Mouse (Mus musculus) heart, embryonic 10.5 days (tissue): Measurements from ENCODE around the gene Tubb3. TPM values are rescaled to one million over a fixed set of nuclear protein-coding genes. Genes with fewer than 3 reads are reported as not detected.

Experiments used
- DNase-seq: peaks from one replicate; pipeline ENCODE4 v3.0.0-alpha.2; 2017; ENCODE audit warnings: low spot score
- H3K27ac ChIP-seq: fragments of 300-500 bp; sonication (generic); 2 replicates; pipeline ENCODE4 v1.5.1; 2016; ENCODE audit warnings: mild to moderate bottlenecking
- H3K27me3 ChIP-seq: fragments of 300-500 bp; sonication (generic); 2 replicates; pipeline ENCODE4 v1.6.1; 2016; ENCODE audit warnings: mild to moderate bottlenecking; ENCODE audit not compliant: poor library complexity, insufficient read depth, severe bottlenecking
- H3K36me3 ChIP-seq: fragments of 300-500 bp; sonication (generic); 2 replicates; pipeline ENCODE4 v1.6.1; 2016; ENCODE audit warnings: mild to moderate bottlenecking, moderate library complexity
- H3K4me1 ChIP-seq: fragments of 300-500 bp; sonication (generic); 2 replicates; pipeline ENCODE4 v1.6.1; 2016; ENCODE audit warnings: mild to moderate bottlenecking
- H3K4me3 ChIP-seq: fragments of 300-500 bp; sonication (generic); 2 replicates; pipeline ENCODE4 v1.5.1; 2016; ENCODE audit warnings: mild to moderate bottlenecking, moderate library complexity
- H3K9me3 ChIP-seq: fragments of 300-500 bp; sonication (generic); 2 replicates; pipeline ENCODE4 v1.6.1; 2016; ENCODE audit warnings: mild to moderate bottlenecking, moderate library complexity
- WGBS: fragments of 180-500 bp; shearing (Covaris S2); methylation state at CpG from one replicate; pipeline ENCODE4 v1.1.7; 2016; 5-methylcytosine and 5-hydroxymethylcytosine counted together
- polyA plus RNA-seq: library from polyadenylated mRNA; unstranded; fragments of >200 nt; fragmentation: Nextera tagmentation; extraction: Ambion mirVana; gene quantifications from 2 replicates; pipeline ENCODE4 v1.2.1, GENCODE M21; 2016

The Tubb3 gene
- polyA plus RNA-seq, 1 experiment from 2014 or later, result 15.8 TPM

DNA sequence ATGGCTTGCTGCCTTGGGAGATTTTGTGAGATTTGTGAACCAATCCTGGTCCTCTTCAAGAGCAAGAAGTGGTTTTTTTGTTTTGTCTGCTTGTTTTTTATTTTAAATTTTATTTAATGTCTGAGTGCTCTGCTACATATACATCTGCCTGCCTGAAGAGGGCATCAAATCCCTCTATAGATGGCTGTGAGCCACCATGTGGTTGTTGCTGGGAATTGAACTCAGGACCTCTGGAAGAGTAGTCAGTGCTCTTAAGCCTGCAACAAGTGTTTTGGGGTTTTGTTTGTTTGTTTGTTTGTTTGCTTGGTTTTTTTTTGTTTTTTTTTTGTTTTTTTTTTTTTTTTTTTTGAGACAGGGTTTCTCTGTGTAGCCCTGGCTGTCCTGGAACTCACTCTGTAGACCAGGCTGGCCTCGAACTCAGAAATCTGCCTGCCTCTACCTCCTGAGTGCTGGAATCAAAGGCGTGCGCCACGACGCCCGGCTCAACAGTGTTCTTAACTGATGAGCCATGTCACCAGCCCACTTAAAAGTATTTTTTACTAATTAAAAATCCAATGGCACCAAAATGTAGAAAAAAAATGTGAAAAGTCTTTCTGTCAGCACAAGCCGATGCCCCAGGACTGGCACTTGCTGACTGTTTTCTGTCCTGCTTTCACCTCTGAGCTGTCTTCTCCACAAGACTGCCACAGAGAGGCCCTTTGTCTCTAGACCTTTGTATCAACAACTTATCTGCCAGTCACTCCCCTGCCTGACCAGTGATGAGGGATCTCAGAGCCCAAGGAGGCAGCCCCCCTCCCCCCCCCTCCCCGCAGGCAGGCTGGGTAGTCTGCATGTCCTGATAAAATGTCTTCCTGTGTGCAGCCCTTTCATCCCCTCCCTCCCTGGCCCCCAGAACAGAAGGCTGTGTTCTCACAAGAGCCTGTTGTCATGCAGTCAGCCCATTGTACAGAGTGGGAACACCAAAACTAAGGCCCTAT is 5.0 kb downstream of the Tubb3 start:
- 51% methylated on average over 8 of the region's 8 CpGs for WGBS

DNA sequence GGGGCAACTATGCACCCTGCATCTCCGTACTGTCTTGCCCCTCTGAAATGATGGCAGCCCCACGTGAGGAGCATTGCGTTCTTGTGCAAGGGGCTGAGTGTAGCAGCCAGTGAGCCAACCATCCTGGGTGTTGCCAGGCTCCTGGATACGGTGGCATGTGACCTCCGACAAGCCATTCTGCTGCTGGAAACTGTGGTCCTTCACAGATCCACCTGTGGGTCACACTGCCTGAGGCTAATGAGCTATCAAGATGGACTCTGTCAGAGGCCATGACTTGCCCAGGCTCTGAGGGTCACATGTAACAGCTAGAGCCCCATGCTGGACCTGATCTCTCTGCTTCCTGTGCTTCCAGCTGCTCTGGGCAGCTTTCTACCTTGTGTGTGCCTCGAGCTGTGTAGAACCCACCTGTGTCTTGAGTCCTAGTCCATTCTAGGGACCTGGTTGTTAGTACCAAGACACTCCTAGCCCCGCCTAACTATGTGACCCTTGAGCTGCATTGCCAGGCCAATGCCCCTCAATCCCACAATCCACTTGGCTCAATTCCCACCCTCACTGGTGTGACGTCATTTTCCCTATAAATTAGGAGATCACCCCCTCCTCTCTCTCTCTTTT is 5.8 kb downstream of the Tubb3 start:
- no peak for DNase-seq
- 70% methylated on average over 8 of the region's 8 CpGs for WGBS
- H3K4me3 ChIP-seq, result no peak overlapping the region
- no peaks in the 10 kb centered on the region for H3K36me3 ChIP-seq
- peaks cover 39% of the 10 kb centered on the region for H3K27me3 ChIP-seq
- H3K9me3 ChIP-seq, result no peaks in the 10 kb centered on the region
- peaks cover 9% of the 10 kb centered on the region; the same call in 1 of the 2 replicates for H3K4me1 ChIP-seq
- peak overlapping the region; percentile 53; the same call in 1 of the 2 replicates for H3K27ac ChIP-seq

More for the DNA sequence above, 5.0 kb downstream of the Tubb3 start:
- peak overlapping the region; percentile 53; the same call in 1 of the 2 replicates for H3K27ac ChIP-seq
- H3K27me3 ChIP-seq, result peaks cover 43% of the 10 kb centered on the region
- H3K36me3 ChIP-seq, result no peaks in the 10 kb centered on the region
- H3K4me3 ChIP-seq, result no peak overlapping the region
- H3K9me3 ChIP-seq, result no peaks in the 10 kb centered on the region
- peak; percentile 92 for DNase-seq
- peaks cover 16% of the 10 kb centered on the region for H3K4me1 ChIP-seq

DNA sequence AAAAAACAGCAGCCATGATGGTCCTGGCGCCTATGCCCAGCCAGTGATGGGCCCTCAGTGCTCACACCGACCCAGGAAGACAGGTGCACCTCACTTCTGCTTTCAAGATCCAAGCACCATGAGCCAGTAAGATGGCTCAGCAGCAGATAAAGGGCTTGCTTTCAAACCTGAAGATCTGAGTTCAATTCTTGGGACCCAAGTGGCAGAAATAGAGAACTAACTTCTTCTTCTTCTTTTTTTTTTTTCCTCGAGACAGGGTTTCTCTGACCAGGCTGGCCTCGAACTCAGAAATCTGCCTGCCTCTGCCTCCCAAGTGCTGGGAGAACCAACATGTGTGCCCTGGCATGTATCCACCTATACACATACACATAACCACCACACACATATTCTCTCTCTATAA is 8.5 kb downstream of the Tubb3 start:
- H3K4me1 ChIP-seq, result peaks cover 15% of the 10 kb centered on the region; the same call in 1 of the 2 replicates
- H3K4me3 ChIP-seq, result no peak overlapping the region
- no peak for DNase-seq
- peaks cover 16% of the 10 kb centered on the region; the same call in 1 of the 2 replicates for H3K27me3 ChIP-seq
- H3K27ac ChIP-seq, result no peak overlapping the region
- 87% methylated on average over 4 of the region's 4 CpGs for WGBS
- H3K36me3 ChIP-seq, result no peaks in the 10 kb centered on the region
- no peaks in the 10 kb centered on the region for H3K9me3 ChIP-seq

DNA sequence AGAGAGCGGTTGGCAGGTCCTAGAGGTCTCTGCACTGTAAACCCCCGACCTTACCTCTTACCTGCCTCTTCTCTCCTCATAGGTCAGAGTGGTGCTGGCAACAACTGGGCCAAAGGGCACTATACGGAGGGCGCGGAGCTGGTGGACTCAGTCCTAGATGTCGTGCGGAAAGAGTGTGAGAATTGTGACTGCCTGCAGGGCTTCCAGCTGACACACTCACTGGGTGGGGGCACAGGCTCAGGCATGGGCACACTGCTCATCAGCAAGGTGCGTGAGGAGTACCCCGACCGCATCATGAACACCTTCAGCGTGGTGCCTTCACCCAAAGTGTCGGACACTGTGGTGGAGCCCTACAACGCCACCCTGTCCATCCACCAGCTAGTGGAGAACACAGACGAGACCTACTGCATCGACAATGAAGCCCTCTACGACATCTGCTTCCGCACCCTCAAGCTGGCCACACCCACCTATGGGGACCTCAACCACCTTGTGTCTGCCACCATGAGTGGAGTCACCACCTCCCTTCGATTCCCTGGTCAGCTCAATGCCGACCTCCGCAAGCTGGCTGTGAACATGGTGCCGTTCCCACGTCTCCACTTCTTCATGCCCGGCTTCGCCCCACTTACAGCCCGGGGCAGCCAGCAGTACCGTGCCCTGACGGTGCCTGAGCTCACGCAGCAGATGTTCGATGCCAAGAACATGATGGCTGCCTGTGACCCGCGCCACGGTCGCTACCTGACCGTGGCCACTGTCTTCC is 9.5 kb downstream of the Tubb3 start:
- no peaks in the 10 kb centered on the region for H3K9me3 ChIP-seq
- peaks cover 15% of the 10 kb centered on the region; the same call in 1 of the 2 replicates for H3K4me1 ChIP-seq
- no peaks in the 10 kb centered on the region for H3K36me3 ChIP-seq
- DNase-seq, result no peak
- no peak overlapping the region for H3K4me3 ChIP-seq
- H3K27me3 ChIP-seq, result peaks cover 16% of the 10 kb centered on the region; the same call in 1 of the 2 replicates
- 92% methylated on average over 34 of the region's 34 CpGs for WGBS
- no peak overlapping the region for H3K27ac ChIP-seq

DNA sequence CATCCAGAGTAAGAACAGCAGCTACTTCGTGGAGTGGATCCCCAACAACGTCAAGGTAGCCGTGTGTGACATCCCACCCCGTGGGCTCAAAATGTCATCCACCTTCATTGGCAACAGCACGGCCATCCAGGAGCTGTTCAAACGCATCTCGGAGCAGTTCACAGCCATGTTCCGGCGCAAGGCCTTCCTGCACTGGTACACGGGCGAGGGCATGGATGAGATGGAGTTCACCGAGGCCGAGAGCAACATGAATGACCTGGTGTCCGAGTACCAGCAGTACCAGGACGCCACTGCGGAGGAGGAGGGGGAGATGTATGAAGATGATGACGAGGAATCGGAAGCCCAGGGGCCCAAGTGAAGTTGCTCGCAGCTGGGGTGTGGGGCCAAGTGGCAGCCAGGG is 10.1 kb downstream of the Tubb3 start:
- DNase-seq, result no peak
- WGBS, result 85% methylated on average over 19 of the region's 19 CpGs

DNA sequence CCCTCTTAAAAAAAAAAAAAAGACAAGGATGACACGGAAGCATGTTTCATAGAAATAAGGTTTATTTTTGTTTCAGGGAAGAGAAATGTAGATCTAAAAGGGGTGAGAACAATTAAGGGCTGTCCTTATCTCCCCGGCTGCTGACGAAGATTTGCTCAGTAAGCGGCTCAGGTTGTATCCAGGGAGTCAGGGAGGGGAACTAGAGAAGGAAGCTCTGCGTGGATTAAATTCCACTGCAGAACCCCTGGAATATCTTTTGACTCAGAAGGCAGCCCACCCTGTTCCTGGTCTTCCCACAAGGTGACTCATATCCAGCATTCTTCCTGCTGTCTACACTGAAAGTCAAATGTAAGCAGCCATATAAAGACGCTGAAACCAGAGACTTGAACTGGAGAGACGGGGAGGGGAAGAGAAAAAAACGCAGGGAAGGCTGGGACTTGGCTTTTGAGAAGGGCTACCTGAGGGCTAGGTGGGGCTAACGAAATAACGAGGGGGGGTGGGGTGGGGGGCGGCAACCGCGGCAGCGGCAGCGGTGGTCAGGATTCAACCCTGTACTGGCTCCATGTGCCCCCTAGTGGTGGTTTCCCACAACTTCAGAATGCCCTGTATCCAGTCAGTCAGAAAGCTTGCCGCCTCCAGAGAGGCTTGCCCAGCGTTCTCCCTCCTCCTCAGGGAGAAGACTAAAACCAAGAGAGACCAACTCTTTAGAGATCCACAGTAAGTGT is 11.0 kb downstream of the Tubb3 start:
- WGBS, result 7% methylated on average over 17 of the region's 17 CpGs

More for the DNA sequence above, 10.1 kb downstream of the Tubb3 start:
- Histone ChIP-seq H3K27me3 (peaks cover 16% of the 10 kb centered on the region; the same call in 1 of the 2 replicates), H3K27ac (no peak overlapping the region), H3K36me3 (no peaks in the 10 kb centered on the region), H3K4me1 (peaks cover 15% of the 10 kb centered on the region; the same call in 1 of the 2 replicates), H3K4me3 (no peak overlapping the region), H3K9me3 (no peaks in the 10 kb centered on the region)

DNA sequence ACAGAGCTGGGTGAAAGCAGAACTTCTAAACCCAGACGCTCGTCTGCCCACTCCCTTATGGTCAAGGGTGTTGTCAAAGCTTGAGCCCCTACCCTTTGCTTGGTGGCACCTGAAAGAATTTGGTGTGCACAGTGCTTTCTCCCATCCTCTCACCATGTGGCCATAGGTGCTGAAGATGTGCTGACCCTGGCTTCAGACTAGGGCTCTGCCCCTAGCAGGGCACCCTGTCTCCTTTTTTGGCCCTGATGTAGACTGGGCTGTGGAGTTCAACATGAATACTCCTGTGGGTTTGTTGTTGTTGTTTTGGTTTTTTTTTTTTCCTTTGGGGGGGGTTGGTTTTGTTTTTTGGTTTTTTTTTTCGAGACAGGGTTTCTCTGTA is 11.5 kb downstream of the Tubb3 start:
- 11% methylated on average over 3 of the region's 3 CpGs for WGBS
- H3K27me3 ChIP-seq, result peaks cover 16% of the 10 kb centered on the region; the same call in 1 of the 2 replicates
- DNase-seq, result no peak
- 0 out of 2 replicates have a peak, but pooled peaks cover 8% of the 10 kb centered on the region for H3K4me1 ChIP-seq
- H3K27ac ChIP-seq, result no peak overlapping the region
- H3K4me3 ChIP-seq, result no peak overlapping the region
- H3K36me3 ChIP-seq, result no peaks in the 10 kb centered on the region
- peaks cover 13% of the 10 kb centered on the region for H3K9me3 ChIP-seq

More for the DNA sequence above, 11.0 kb downstream of the Tubb3 start:
- H3K9me3 ChIP-seq, result peaks cover 7% of the 10 kb centered on the region
- peak overlapping the region; percentile 50 for H3K4me3 ChIP-seq
- no peaks in the 10 kb centered on the region for H3K36me3 ChIP-seq
- H3K27ac ChIP-seq, result 0 out of 2 replicates have a peak overlapping the region, but pooled peaks have one; percentile 13
- 0 out of 2 replicates have a peak, but pooled peaks cover 8% of the 10 kb centered on the region for H3K4me1 ChIP-seq
- no peak for DNase-seq
- H3K27me3 ChIP-seq, result peaks cover 16% of the 10 kb centered on the region; the same call in 1 of the 2 replicates

DNA sequence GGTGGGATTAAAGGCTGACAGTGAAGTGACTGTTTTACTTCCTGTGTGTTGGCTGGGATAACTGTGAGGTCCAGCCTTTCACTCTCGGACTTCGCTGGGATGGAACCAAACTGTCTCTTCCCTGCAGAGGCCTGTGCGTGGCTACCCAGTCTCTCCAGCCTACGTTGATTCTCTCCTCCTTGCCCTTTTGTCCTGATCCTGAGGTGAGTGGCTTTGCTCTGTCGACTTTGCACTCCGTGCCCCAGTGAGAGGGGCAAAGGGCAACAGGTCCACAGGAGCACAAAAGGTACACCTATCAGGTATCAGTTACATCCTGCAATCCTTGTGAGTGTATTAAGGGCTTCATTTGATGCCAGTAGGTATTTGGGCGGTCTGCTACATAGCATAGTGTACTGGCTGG is 12.2 kb downstream of the Tubb3 start, which contains the start of gene Def8:
Gene Def8 (plus strand): TSS at position 87 of the 400 bp plus-strand sequence.
- H3K27ac ChIP-seq, result 0 out of 2 replicates have a peak within 1 kb of the TSS, but pooled peaks have one; percentile 13
- no peak for DNase-seq
- H3K9me3 ChIP-seq, result peaks cover 19% of the 10 kb centered on the region
- H3K27me3 ChIP-seq, result peaks cover 16% of the 10 kb centered on the region; the same call in 1 of the 2 replicates
- H3K4me1 ChIP-seq, result 0 out of 2 replicates have a peak, but pooled peaks cover 8% of the 10 kb centered on the region
- H3K4me3 ChIP-seq, result peak within 1 kb of the TSS; percentile 50
- no peaks in the 10 kb centered on the region for H3K36me3 ChIP-seq
- 75% methylated on average over 7 of the region's 7 CpGs for WGBS

DNA sequence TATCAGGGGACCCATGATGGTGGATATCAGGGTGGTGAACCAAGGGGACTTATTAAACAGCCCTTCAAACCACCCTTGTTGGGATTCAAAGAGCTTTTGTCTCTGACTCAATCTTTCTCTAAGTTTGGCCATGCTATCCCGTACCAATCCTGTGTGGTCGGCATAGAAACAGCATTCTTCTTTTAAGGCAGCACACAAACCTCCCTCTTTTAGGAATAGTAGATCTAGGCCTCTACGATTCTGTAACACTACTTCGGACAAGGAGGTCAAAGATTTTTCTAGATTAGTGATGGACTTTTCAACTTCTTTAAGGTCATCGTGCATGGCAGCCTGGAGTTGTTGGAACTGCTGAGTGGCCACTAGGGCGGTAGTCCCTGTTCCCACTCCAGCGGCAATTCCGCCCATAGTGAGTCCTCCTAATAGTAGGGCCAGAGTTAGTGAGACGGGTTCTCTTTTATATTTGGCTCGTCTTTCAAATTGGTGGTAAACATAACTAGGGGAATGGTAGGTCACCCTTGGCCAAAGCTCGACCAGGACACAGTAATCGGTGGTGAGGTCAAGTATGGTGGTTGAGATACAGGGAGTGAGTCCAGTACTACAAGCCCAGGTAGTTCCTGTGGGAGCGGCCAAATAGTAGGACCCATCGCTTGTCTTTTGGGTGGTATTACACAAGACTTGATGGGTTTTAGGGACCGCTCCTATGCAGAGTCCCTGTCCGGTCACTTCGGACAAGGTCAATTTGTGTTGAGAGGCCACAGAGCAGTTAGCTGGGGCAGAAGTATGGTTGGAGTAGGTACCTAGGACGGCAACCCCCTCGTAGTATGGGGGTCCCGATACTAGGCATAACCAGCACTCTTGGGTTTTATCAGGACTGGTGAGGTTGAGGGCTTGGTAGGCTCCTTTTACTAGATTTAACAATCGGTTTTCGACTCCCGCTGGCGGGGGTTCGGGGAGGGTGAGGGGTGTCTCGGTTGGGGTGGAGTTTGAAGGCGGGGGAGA is 15.6 kb downstream of the Tubb3 start:
- 0 out of 2 replicates have a peak, but pooled peaks cover 8% of the 10 kb centered on the region for H3K4me1 ChIP-seq
- peaks cover 37% of the 10 kb centered on the region for H3K9me3 ChIP-seq
- H3K27ac ChIP-seq, result no peak overlapping the region
- H3K4me3 ChIP-seq, result no peak overlapping the region
- no peaks in the 10 kb centered on the region for H3K27me3 ChIP-seq
- 93% methylated on average over 27 of the region's 27 CpGs for WGBS
- DNase-seq, result no peak
- H3K36me3 ChIP-seq, result no peaks in the 10 kb centered on the region

DNA sequence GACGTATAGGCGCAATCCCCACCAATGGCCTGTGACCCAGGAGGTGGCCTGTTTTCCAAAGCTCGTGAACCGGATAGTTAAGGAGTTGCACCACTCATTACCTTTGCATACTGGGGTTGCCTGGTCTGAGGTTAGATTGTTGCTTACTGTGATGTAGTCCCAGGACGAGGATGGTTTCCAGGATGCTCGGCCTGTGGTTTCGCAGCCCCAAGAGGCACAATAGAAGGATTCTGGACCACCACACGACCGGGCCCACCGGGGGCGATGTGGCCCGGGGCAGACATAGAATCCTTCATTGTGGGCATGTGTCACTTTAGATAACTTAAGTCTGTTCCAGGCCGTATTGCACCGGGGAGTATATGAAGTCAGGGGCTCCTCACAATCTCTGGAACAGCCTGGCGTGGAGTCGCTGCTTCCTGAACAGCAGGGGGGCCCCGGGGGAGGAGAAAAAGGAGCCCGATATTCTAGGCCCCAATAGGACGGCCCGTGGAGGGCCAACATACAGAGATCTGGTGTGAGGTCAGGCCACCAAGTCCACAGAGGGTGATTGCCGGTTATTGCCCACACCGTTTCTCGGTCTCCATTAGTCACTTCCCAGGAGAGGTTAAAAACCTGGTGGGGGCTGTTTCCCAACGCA is 16.5 kb downstream of the Tubb3 start:
- no peaks in the 10 kb centered on the region for H3K36me3 ChIP-seq
- no peak overlapping the region for H3K4me3 ChIP-seq
- peaks cover 45% of the 10 kb centered on the region for H3K9me3 ChIP-seq
- H3K4me1 ChIP-seq, result no peaks in the 10 kb centered on the region
- no peaks in the 10 kb centered on the region for H3K27me3 ChIP-seq
- H3K27ac ChIP-seq, result no peak overlapping the region
- WGBS, result 93% methylated on average over 24 of the region's 24 CpGs
- no peak for DNase-seq
